Mouse (Mus musculus) megakaryocyte, embryonic 14.5 days (primary cell): Measurements from ENCODE around the gene Med17.

ENCODE experiments used
- FLI1 ChIP-seq: IDR thresholded peaks from 2 replicates; pipeline ENCODE4 v1.6.1; 2012; ENCODE audit warnings: low read length, inconsistent platforms, mixed read lengths
- GATA1 ChIP-seq: IDR thresholded peaks from 3 replicates; pipeline ENCODE4 v1.6.1; 2012; ENCODE audit warnings: mixed read lengths, low read length, inconsistent platforms, borderline replicate concordance

DNA sequence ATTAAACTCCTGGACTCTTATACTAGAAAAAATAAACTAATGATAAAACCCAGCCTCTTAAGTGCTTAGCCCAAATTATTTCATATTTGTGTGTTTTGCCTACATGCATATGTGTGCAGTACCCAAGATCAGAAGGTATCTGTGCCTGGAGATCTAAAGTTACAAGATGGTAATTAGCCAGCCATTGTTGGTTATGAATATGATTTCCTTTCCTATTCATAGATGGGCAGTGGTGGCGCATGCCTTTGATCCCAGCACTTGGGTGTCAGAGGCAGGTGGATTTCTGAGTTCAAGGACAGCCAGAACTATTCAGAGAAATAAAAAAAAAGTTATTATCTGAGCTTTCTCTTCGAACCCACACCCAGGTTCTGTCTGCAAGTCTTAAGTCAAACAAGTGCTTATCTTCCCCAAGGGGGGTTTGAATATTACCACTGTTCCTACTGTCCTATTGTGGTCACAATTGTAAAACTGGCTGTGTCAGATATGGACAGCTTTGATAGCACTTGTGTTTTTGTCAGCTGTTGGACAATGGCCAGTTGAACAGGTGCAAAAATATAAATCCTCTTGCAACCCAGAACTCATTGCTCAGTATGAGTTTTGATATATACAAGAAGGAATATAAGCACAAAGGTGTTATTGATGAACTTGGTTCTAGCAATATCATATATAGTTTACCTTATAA lies 32.5 kb upstream of the Med17 start:
- TF ChIP-seq GATA1 (no peak), FLI1 (no peak)
